Mouse (Mus musculus) MEL (cell line): ENCODE measurements around the gene Col9a1.

Experiments
- CHD2 ChIP-seq: IDR thresholded peaks from 2 replicates; pipeline ENCODE4 v1.6.1; 2011; ENCODE audit warnings: low read length, improper control_type of control experiment
- CTCF ChIP-seq, 3 experiments: IDR thresholded peaks in 2 of 3; conservative IDR thresholded peaks in 1 of 3; 2 replicates each; pipeline ENCODE4 v1.5.1; 2011 to 2012; ENCODE audit warnings: low read length in 3 of 3, low read depth in 2 of 3, mild to moderate bottlenecking in 2 of 3, improper control_type of control experiment in 1 of 3, inconsistent platforms in 1 of 3, mixed read lengths in 1 of 3, moderate library complexity in 1 of 3; ENCODE audit not compliant: control insufficient read depth in 1 of 3, insufficient read depth in 1 of 3, poor library complexity in 1 of 3, severe bottlenecking in 1 of 3
- ELF1 ChIP-seq: IDR thresholded peaks from 2 replicates; pipeline ENCODE4 v1.6.1; 2014; ENCODE audit warnings: low read depth, mild to moderate bottlenecking, inconsistent platforms, low read length, improper control_type of control experiment, moderate library complexity
- EP300 ChIP-seq, 2 experiments: IDR thresholded peaks; 2 replicates each; pipeline ENCODE4 v1.6.1; 2011; ENCODE audit warnings: improper control_type of control experiment in 2 of 2, low read length in 2 of 2, low read depth in 1 of 2, mild to moderate bottlenecking in 1 of 2
- ETS1 ChIP-seq: IDR thresholded peaks from 2 replicates; pipeline ENCODE4 v1.6.1; 2012; ENCODE audit warnings: low read depth, mild to moderate bottlenecking, inconsistent platforms, low read length, improper control_type of control experiment, moderate library complexity
- GABPA ChIP-seq: IDR thresholded peaks from 2 replicates; pipeline ENCODE4 v1.6.1; 2012; ENCODE audit warnings: low read depth, mild to moderate bottlenecking, inconsistent platforms, low read length, improper control_type of control experiment, moderate library complexity
- GATA1 ChIP-seq: IDR thresholded peaks from 2 replicates; pipeline ENCODE4 v1.6.1; 2011; ENCODE audit warnings: low read depth, low read length, improper control_type of control experiment
- HCFC1 ChIP-seq: IDR thresholded peaks from 2 replicates; pipeline ENCODE4 v1.6.1; 2012; ENCODE audit warnings: low read depth, mild to moderate bottlenecking, inconsistent platforms, low read length, improper control_type of control experiment, moderate library complexity
- NRF1 ChIP-seq: IDR thresholded peaks from 2 replicates; pipeline ENCODE4 v1.6.1; 2014; ENCODE audit warnings: low read depth, mild to moderate bottlenecking, inconsistent platforms, low read length, improper control_type of control experiment, moderate library complexity; ENCODE audit not compliant: poor library complexity, insufficient read depth, severe bottlenecking
- POLR2A ChIP-seq, 2 experiments: IDR thresholded peaks; 2 replicates each; pipeline ENCODE4 v1.6.1; 2011 to 2012; ENCODE audit warnings: low read length in 2 of 2, mild to moderate bottlenecking in 2 of 2, control low read depth in 1 of 2, improper control_type of control experiment in 1 of 2, low read depth in 1 of 2, moderate library complexity in 1 of 2; ENCODE audit not compliant: control insufficient read depth in 1 of 2, insufficient read depth in 1 of 2, poor library complexity in 1 of 2
- TAL1 ChIP-seq: IDR thresholded peaks from 2 replicates; pipeline ENCODE4 v1.6.1; 2012; ENCODE audit warnings: mild to moderate bottlenecking, inconsistent platforms, low read length, moderate library complexity, mixed read lengths

GRCm38 (mm10) chr1:24177224-24177851 lies at the start of gene Col9a1:
- TF ChIP-seq ETS1 (no peak), CTCF (IDR thresholded peaks at IDR 0.05 in 2 of 3, conservative IDR thresholded peaks at IDR 0.05 in 1 of 3; ENCODE audit: control insufficient read depth in 1 of 3, insufficient read depth in 1 of 3, low read depth in 2 of 3, low read length in 3 of 3, poor library complexity in 1 of 3, severe bottlenecking in 1 of 3) (no peak), GABPA (no peak), TAL1 (no peak), ELF1 (no peak), NRF1 (no peak), CHD2 (no peak), GATA1 (no peak), POLR2A (IDR thresholded peaks at IDR 0.05; ENCODE audit: control insufficient read depth in 1 of 2, insufficient read depth in 1 of 2, low read depth in 1 of 2, low read length in 2 of 2, poor library complexity in 1 of 2) (no peak), EP300 (IDR thresholded peaks at IDR 0.05; ENCODE audit: low read depth in 1 of 2, low read length in 2 of 2) (no peak), HCFC1 (no peak)
